Mouse (Mus musculus): ENCODE results near the gene Pam.

GRCm38 (mm10) chr1:98002561-98003425 is 92.7 kb downstream of the Pam start:
- TF ChIP-seq CTCF (IDR thresholded peaks at IDR 0.05; ENCODE audit: control insufficient read depth, insufficient read depth, low read length) (no peak), POLR2A (IDR thresholded peaks at IDR 0.05; ENCODE audit: borderline replicate concordance, control insufficient read depth, low read depth, low read length) (no peak)
